Mouse (Mus musculus) splenic B cell, adult 2 months (primary cell): ENCODE results near the gene Gps2.
"Not testable (repeated sequence)": the region's sequence is repeated elsewhere in the genome, so short reads cannot be mapped to it uniquely, and the experiment has no call there.

ENCODE experiments used
- DNase-seq: peaks from one replicate; pipeline ENCODE4 v3.0.0-alpha.2; 2011; ENCODE audit warnings: low read depth, low spot score
- H3K27me3 ChIP-seq: 2 replicates; pipeline ENCODE4 v1.6.1; 2012; ENCODE audit warnings: mild to moderate bottlenecking, low read length, moderate library complexity, mixed read lengths; ENCODE audit not compliant: control insufficient read depth, poor library complexity, insufficient read depth, severe bottlenecking
- H3K36me3 ChIP-seq: 2 replicates; pipeline ENCODE4 v1.6.1; 2012; ENCODE audit warnings: mild to moderate bottlenecking, low read length, moderate library complexity, mixed read lengths; ENCODE audit not compliant: control insufficient read depth, poor library complexity, insufficient read depth, severe bottlenecking

The Gps2 gene

GRCm38 (mm10) chr11:69947337-69948065 lies 33.8 kb downstream of the Gps2 start:
- DNase-seq, result no peak
- Histone ChIP-seq H3K36me3 (no peaks in the 10 kb centered on the region), H3K27me3 (no peaks in the 10 kb centered on the region)

GRCm38 (mm10) chr11:69948066-69948762 lies 34.5 kb downstream of the Gps2 start, which contains the start of gene Slc2a4:
Gene Slc2a4 (minus strand): TSS chr11:69948188.
- DNase-seq, result peak; percentile 85
- H3K27me3 ChIP-seq, result no peaks in the 10 kb centered on the region
- H3K36me3 ChIP-seq, result no peaks in the 10 kb centered on the region

- peak; percentile 92 for DNase-seq
These were observed 35.1 kb downstream of the Gps2 start for GRCm38 (mm10) chr11:69948763-69949150.

GRCm38 (mm10) chr11:69950807-69951459 lies 37.2 kb downstream of the Gps2 start:
- DNase-seq, result peak; percentile 59
- H3K36me3 ChIP-seq, result no peaks in the 10 kb centered on the region
- H3K27me3 ChIP-seq, result no peaks in the 10 kb centered on the region

More at GRCm38 (mm10) chr11:69948763-69949150, 35.1 kb downstream of the Gps2 start:
- no peaks in the 10 kb centered on the region for H3K27me3 ChIP-seq
- H3K36me3 ChIP-seq, result no peaks in the 10 kb centered on the region

GRCm38 (mm10) chr11:69952274-69952673 lies 38.6 kb downstream of the Gps2 start:
- Histone ChIP-seq H3K36me3 (no peaks in the 10 kb centered on the region), H3K27me3 (no peaks in the 10 kb centered on the region)
- peak; percentile 47 for DNase-seq

- Histone ChIP-seq H3K36me3 (no peaks in the 10 kb centered on the region), H3K27me3 (no peaks in the 10 kb centered on the region)
- DNase-seq, result no peak
These were observed 39.7 kb downstream of the Gps2 start for GRCm38 (mm10) chr11:69953267-69953915.

- not testable (repeated sequence) for DNase-seq, H3K27me3 ChIP-seq, H3K36me3 ChIP-seq
These were observed 41.9 kb downstream of the Gps2 start for GRCm38 (mm10) chr11:69955618-69956017.

- Histone ChIP-seq H3K27me3 (no peaks in the 10 kb centered on the region), H3K36me3 (no peaks in the 10 kb centered on the region)
- peak; percentile 48 for DNase-seq
These were observed 42.5 kb downstream of the Gps2 start for GRCm38 (mm10) chr11:69956218-69956617.

GRCm38 (mm10) chr11:69960616-69961015 lies 46.9 kb downstream of the Gps2 start:
- DNase-seq, result peak; percentile 39
- Histone ChIP-seq H3K27me3 (no peaks in the 10 kb centered on the region; the same call in 1 of the 2 replicates), H3K36me3 (no peaks in the 10 kb centered on the region)

GRCm38 (mm10) chr11:69961841-69962240 lies 48.2 kb downstream of the Gps2 start:
- Histone ChIP-seq H3K27me3 (no peaks in the 10 kb centered on the region; the same call in 1 of the 2 replicates), H3K36me3 (no peaks in the 10 kb centered on the region)
- DNase-seq, result peak; percentile 37

GRCm38 (mm10) chr11:69964650-69965270 lies 51.1 kb downstream of the Gps2 start, which contains the start of gene Cldn7:
Gene Cldn7 (plus strand): TSS chr11:69964779.
- Histone ChIP-seq H3K27me3 (no peaks in the 10 kb centered on the region; the same call in 1 of the 2 replicates), H3K36me3 (no peaks in the 10 kb centered on the region; the same call in 1 of the 2 replicates)
- DNase-seq, result no peak

GRCm38 (mm10) chr11:69965271-69966005 lies 51.8 kb downstream of the Gps2 start:
- Histone ChIP-seq H3K36me3 (no peaks in the 10 kb centered on the region; the same call in 1 of the 2 replicates), H3K27me3 (no peaks in the 10 kb centered on the region; the same call in 1 of the 2 replicates)
- DNase-seq, result peak; percentile 36
